Mouse (Mus musculus): ENCODE results near the gene Asns. TPM values are rescaled to one million over a fixed set of nuclear protein-coding genes. Genes with fewer than 3 reads are reported as not detected.
"Not testable (repeated sequence)": the region's sequence is repeated elsewhere in the genome, so short reads cannot be mapped to it uniquely, and the experiment has no call there.

Gene Asns
- polyA plus RNA-seq, 1 experiment from 2014 or later = 30.8 TPM

DNA sequence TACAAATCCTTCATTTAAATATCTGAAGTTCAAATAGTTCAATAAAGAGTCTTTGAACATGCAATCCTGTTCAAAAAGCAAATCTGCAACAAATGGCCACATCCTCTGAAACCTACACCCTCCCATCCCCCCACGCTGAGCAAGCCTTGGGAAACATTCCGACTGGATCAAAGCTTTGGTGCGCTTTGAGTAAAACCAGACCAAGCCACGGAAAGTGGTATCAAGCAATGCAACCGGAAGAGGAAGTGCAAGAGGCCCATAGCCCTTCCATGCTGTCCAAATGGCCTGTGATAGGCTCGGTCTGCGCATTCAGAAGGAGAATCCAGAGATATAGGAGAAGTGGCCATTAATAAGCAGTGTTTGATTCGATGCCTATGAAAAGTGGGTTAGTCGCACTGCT lies 2.6 kb downstream of the Asns start:
- no peak overlapping the region for H3K4me3 ChIP-seq (ENCODE audit: low read length)
- H3K9ac ChIP-seq (replicated peaks; ENCODE audit: low read length) = no peak overlapping the region
- H3K27ac ChIP-seq (ENCODE audit: low read length) = no peak overlapping the region
- H3K4me1 ChIP-seq (ENCODE audit: insufficient read depth, low read length) = peaks cover 4% of the 10 kb centered on the region; the same call in 1 of the 2 replicates
- no peaks in the 10 kb centered on the region for H3K9me3 ChIP-seq (ENCODE audit: low read length)
- H3K4me2 ChIP-seq (replicated peaks; ENCODE audit: low read depth, low read length) = no peak overlapping the region
- no peaks in the 10 kb centered on the region for H3K36me3 ChIP-seq (ENCODE audit: insufficient read depth, low read length)
- ATAC-seq (ENCODE audit: low FRiP score, low TSS enrichment) = no peak
- H3K27me3 ChIP-seq (ENCODE audit: insufficient read depth, low read length) = peaks cover 5% of the 10 kb centered on the region
- WGBS = 79% methylated on average over 9 of the region's 9 CpGs

DNA sequence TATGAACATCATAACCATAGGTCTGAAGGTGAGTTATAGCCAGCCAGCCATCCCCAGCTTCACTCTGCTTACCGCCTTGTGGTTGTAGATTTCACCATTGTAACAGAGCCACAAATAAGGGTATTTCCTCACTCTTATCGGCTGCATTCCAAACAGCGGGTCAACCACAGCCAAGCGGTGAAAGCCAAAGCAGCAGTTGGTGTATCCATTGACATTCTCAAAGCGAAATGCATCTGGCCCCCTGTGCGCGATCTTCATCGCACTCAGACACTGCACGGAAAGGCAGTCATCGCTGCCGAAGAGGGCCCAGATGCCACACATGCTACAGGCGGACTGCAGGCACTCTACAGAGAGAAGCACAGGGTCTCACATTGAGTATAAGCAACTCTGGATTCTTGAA lies 3.9 kb downstream of the Asns start:
- Histone ChIP-seq H3K4me1 (ENCODE audit: insufficient read depth, low read length) (peaks cover 4% of the 10 kb centered on the region; the same call in 1 of the 2 replicates), H3K27ac (ENCODE audit: low read length) (no peak overlapping the region), H3K4me2 (replicated peaks; ENCODE audit: low read depth, low read length) (no peak overlapping the region), H3K4me3 (ENCODE audit: low read length) (no peak overlapping the region), H3K9me3 (ENCODE audit: low read length) (no peaks in the 10 kb centered on the region), H3K27me3 (ENCODE audit: insufficient read depth, low read length) (no peaks in the 10 kb centered on the region; the same call in 1 of the 2 replicates), H3K9ac (replicated peaks; ENCODE audit: low read length) (no peak overlapping the region), H3K36me3 (ENCODE audit: insufficient read depth, low read length) (no peaks in the 10 kb centered on the region)
- 92% methylated on average over 12 of the region's 12 CpGs for WGBS
- no peak for ATAC-seq (ENCODE audit: low FRiP score, low TSS enrichment)

DNA sequence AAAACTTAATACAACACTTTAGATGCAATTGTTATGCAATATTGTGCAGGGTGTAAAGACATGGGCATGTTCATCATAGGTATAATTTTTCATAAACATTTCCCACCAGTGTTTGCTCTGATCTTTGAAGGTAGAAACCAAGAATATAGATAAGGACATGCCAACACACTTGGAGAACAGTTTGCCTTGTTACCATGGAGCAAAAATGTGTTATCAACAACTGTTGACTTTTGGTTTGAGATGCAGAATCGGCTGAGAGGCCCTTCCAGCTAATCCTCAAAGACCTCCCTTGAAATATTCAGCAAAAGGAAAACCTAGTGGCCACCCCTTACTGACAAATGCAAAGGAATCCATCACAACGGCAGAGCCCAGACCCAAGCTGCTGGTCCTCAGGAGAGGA lies 7.0 kb downstream of the Asns start:
- WGBS = 91% methylated on average over 2 of the region's 2 CpGs
- Histone ChIP-seq H3K9me3 (ENCODE audit: low read length) (no peaks in the 10 kb centered on the region), H3K27me3 (ENCODE audit: insufficient read depth, low read length) (no peaks in the 10 kb centered on the region), H3K4me1 (ENCODE audit: insufficient read depth, low read length) (no peaks in the 10 kb centered on the region), H3K9ac (replicated peaks; ENCODE audit: low read length) (no peak overlapping the region), H3K4me3 (ENCODE audit: low read length) (no peak overlapping the region), H3K4me2 (replicated peaks; ENCODE audit: low read depth, low read length) (no peak overlapping the region), H3K36me3 (ENCODE audit: insufficient read depth, low read length) (no peaks in the 10 kb centered on the region), H3K27ac (ENCODE audit: low read length) (no peak overlapping the region)
- ATAC-seq (ENCODE audit: low FRiP score, low TSS enrichment) = no peak

DNA sequence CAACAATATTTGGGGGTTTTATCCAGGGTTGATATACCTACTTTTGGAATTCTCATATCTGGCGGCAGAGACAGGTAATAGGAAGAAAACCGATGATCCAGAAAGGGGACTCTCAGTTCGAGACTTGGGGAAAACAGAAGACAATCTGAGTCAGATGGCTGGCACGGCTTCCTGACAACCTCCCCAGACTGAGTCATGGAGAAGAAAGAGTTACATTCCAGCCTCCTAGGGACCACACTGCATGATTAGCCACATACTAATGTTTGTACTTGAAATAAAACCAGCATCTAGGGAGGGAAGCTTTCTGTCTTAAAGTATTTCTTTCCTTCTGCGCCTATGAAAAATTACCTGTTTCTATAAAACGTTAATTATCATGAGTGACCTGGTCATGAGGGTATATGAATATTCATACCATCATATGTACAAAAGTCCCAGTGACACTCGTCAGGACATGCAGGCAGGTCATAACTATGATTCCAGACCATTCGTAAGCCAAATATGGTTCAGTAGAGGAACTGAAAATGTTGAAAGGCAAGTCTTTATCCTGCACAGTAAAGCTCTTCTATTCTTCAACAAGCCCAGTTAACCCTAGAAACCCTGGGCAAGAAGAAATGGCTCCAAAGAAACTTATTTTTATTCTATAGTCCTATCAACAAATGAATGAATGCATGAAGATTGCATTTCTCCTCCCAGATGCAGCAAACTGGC lies 16.7 kb downstream of the Asns start:
- Histone ChIP-seq H3K4me3 (ENCODE audit: low read length) (no peak overlapping the region), H3K9me3 (ENCODE audit: low read length) (no peaks in the 10 kb centered on the region), H3K9ac (replicated peaks; ENCODE audit: low read length) (no peak overlapping the region), H3K36me3 (ENCODE audit: insufficient read depth, low read length) (no peaks in the 10 kb centered on the region), H3K27ac (ENCODE audit: low read length) (no peak overlapping the region), H3K4me1 (ENCODE audit: insufficient read depth, low read length) (no peaks in the 10 kb centered on the region), H3K27me3 (ENCODE audit: insufficient read depth, low read length) (no peaks in the 10 kb centered on the region), H3K4me2 (replicated peaks; ENCODE audit: low read depth, low read length) (no peak overlapping the region)
- ATAC-seq (ENCODE audit: low FRiP score, low TSS enrichment) = no peak
- WGBS = 87% methylated on average over 8 of the region's 8 CpGs

DNA sequence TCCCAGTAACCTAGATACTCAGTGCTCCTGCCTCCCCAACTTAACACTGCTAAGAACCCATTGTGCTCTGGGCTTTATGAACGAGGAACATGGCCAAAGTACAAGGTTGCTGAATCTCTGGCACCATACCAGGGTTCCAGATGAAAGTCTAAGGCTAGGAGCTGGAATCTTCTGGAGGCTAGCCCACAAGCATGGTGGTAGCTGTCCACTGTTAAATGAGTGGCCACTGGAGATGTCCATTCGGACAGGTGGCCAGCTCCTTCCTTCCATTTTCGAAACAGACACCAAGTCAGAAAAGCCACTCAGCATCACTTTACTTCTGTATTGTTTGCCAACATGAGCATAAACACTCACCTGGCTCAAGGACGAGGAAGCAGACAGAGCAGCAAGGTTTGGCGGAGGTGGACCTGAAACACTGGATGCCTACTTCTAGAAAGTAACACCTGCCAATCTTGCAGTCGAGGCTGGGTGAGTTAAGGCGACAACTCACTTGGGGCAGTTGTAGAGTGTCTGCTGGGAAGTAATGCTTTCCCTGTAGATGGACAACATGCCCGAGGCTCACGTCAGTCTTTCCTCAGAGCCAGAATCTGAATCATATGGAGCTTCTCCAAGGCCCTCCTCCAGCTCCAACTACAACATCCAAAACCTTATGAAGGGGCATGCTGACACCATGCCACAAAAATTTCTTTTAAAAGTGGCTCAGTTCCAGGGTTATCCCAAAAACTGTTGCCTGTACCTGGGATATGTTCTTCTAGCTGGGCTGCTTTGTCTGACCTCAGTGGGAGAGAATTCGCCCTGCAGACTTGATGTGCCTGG lies 20.4 kb downstream of the Asns start:
- H3K27ac ChIP-seq (ENCODE audit: low read length) = no peak overlapping the region
- no peak for ATAC-seq (ENCODE audit: low FRiP score, low TSS enrichment)
- H3K9me3 ChIP-seq (ENCODE audit: low read length) = no peaks in the 10 kb centered on the region
- no peaks in the 10 kb centered on the region for H3K4me1 ChIP-seq (ENCODE audit: insufficient read depth, low read length)
- H3K36me3 ChIP-seq (ENCODE audit: insufficient read depth, low read length) = no peaks in the 10 kb centered on the region
- no peak overlapping the region for H3K4me2 ChIP-seq (replicated peaks; ENCODE audit: low read depth, low read length)
- WGBS = 90% methylated on average over 10 of the region's 10 CpGs
- no peak overlapping the region for H3K4me3 ChIP-seq (ENCODE audit: low read length)
- H3K9ac ChIP-seq (replicated peaks; ENCODE audit: low read length) = no peak overlapping the region
- H3K27me3 ChIP-seq (ENCODE audit: insufficient read depth, low read length) = no peaks in the 10 kb centered on the region

DNA sequence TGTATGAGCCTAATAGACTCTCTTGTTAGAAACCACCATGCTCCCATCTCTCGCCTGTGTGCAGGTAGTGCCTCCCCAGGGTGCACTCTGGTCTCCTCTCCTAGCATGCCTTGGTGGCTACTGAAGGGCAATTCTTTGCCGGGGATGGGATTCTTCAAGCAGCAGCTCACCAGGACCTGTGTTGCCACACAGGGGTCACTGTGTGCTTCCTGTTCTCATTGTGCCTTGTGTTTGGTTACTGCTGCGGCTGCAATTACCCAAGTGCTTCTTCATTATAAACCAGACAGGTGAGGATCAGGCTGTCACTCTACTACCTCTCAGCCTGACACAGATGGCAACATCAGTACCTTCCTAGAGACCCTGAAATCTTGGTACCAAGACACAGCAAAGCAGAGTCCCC lies 21.6 kb downstream of the Asns start:
- H3K27me3 ChIP-seq (ENCODE audit: insufficient read depth, low read length) = no peaks in the 10 kb centered on the region

DNA sequence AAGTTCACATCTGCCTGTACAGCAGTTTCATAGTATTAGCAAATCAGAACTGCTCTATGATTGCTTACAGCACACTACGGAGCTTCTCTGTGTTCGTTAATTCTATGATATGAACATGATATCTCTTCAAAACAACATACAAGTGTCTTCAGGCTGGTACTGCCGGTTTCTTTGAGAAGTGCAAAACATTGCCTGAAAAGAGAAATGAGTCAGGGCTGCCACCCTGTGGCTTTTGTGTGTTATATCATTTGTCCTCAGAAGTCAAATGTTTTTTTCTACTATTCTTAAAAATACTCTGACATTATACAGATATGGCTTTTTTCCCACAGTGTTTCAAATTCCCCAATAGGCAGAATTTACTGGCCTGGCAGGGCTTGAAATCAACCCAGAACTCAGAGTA lies 22.5 kb downstream of the Asns start:
- no peaks in the 10 kb centered on the region for H3K36me3 ChIP-seq (ENCODE audit: insufficient read depth, low read length)
- ATAC-seq (ENCODE audit: low FRiP score, low TSS enrichment) = no peak
- WGBS = 59% methylated on average over 3 of the region's 3 CpGs

More for the DNA sequence above, 21.6 kb downstream of the Asns start:
- WGBS = 74% methylated on average over 3 of the region's 3 CpGs
- ATAC-seq (ENCODE audit: low FRiP score, low TSS enrichment) = no peak
- no peak overlapping the region for H3K4me2 ChIP-seq (replicated peaks; ENCODE audit: low read depth, low read length)
- no peaks in the 10 kb centered on the region for H3K36me3 ChIP-seq (ENCODE audit: insufficient read depth, low read length)
- H3K27ac ChIP-seq (ENCODE audit: low read length) = no peak overlapping the region
- H3K4me1 ChIP-seq (ENCODE audit: insufficient read depth, low read length) = no peaks in the 10 kb centered on the region
- no peak overlapping the region for H3K9ac ChIP-seq (replicated peaks; ENCODE audit: low read length)
- no peak overlapping the region for H3K4me3 ChIP-seq (ENCODE audit: low read length)
- H3K9me3 ChIP-seq (ENCODE audit: low read length) = no peaks in the 10 kb centered on the region

DNA sequence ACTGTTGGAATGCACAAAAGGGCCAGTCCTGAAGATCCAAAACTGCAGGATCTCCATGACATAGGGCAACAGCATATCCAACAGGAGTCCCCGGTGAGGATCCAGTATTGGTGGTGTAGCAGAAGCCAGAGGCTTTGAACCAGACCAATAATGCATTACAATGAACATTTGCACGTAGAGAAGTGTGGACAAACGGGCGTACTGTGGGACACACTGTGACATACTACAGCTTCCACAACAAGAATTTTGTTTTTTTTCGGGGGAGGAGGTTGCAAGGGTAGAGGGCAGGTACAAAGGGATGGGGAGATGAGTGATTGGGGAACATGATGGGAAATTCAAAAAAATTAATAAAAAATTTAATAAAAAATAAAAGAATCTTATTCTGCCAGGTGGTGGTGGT lies 23.3 kb downstream of the Asns start:
- H3K4me3 ChIP-seq (ENCODE audit: low read length) = no peak overlapping the region
- H3K36me3 ChIP-seq (ENCODE audit: insufficient read depth, low read length) = no peaks in the 10 kb centered on the region
- no peak for ATAC-seq (ENCODE audit: low FRiP score, low TSS enrichment)
- H3K9me3 ChIP-seq (ENCODE audit: low read length) = no peaks in the 10 kb centered on the region
- H3K4me1 ChIP-seq (ENCODE audit: insufficient read depth, low read length) = no peaks in the 10 kb centered on the region
- no peaks in the 10 kb centered on the region for H3K27me3 ChIP-seq (ENCODE audit: insufficient read depth, low read length)
- no peak overlapping the region for H3K27ac ChIP-seq (ENCODE audit: low read length)
- no peak overlapping the region for H3K9ac ChIP-seq (replicated peaks; ENCODE audit: low read length)
- no peak overlapping the region for H3K4me2 ChIP-seq (replicated peaks; ENCODE audit: low read depth, low read length)
- 83% methylated on average over 5 of the region's 5 CpGs for whole genome bisulfite sequencing

More for the DNA sequence above, 22.5 kb downstream of the Asns start:
- Histone ChIP-seq H3K4me2 (replicated peaks; ENCODE audit: low read depth, low read length) (no peak overlapping the region), H3K27me3 (ENCODE audit: insufficient read depth, low read length) (no peaks in the 10 kb centered on the region), H3K27ac (ENCODE audit: low read length) (no peak overlapping the region), H3K9ac (replicated peaks; ENCODE audit: low read length) (no peak overlapping the region), H3K4me1 (ENCODE audit: insufficient read depth, low read length) (no peaks in the 10 kb centered on the region), H3K4me3 (ENCODE audit: low read length) (no peak overlapping the region), H3K9me3 (ENCODE audit: low read length) (no peaks in the 10 kb centered on the region)

DNA sequence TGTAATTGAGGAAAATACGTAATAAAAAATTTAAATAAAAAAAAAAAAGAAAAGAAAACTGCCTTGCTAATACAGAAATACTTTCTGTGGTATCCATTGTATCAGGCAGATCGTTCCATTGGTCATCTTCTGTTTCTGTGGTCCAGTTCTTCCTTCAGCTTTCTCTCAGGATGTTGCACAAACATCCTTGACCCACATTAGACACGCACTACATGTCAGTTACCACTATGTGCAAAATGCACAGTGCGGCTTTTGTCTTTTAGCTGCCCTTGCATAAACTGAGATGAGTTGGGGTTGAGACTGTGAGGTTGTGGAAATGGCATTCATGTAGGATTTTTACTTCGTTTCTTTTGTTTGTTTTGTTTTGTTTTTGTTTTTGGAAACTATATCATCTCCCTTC lies 24.7 kb downstream of the Asns start:
- Histone ChIP-seq H3K27ac (ENCODE audit: low read length) (no peak overlapping the region), H3K36me3 (ENCODE audit: insufficient read depth, low read length) (no peaks in the 10 kb centered on the region), H3K4me1 (ENCODE audit: insufficient read depth, low read length) (no peaks in the 10 kb centered on the region), H3K4me2 (replicated peaks; ENCODE audit: low read depth, low read length) (no peak overlapping the region), H3K4me3 (ENCODE audit: low read length) (no peak overlapping the region), H3K9ac (replicated peaks; ENCODE audit: low read length) (no peak overlapping the region), H3K9me3 (ENCODE audit: low read length) (no peaks in the 10 kb centered on the region), H3K27me3 (ENCODE audit: insufficient read depth, low read length) (no peaks in the 10 kb centered on the region)
- ATAC-seq (ENCODE audit: low FRiP score, low TSS enrichment) = no peak
- WGBS = 77% methylated on average over 5 of the region's 5 CpGs

DNA sequence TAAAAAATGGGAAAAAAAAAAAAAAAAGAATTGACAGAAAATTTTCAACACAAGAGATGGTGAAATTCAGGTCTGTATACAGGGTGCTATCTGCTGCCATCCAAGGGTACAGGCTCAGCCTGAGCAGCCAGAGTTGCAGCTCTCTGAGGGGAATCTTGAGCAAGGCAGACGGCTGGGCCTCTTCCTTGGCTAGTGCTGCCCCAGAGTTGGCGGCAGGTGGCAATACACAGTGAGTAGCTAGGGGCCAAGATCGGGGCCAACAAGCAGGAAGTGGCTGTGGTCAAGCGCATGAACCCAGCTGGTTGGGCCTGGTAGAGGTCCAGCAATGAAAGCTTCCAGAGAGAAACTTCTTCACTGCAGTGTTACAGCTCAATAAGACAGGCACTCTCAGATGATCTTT lies 27.2 kb downstream of the Asns start:
- not testable (repeated sequence) for H3K36me3 ChIP-seq (ENCODE audit: insufficient read depth, low read length); H3K4me2 ChIP-seq (replicated peaks; ENCODE audit: low read depth, low read length); H3K9me3 ChIP-seq (ENCODE audit: low read length); ATAC-seq (ENCODE audit: low FRiP score, low TSS enrichment); H3K4me1 ChIP-seq (ENCODE audit: insufficient read depth, low read length); H3K4me3 ChIP-seq (ENCODE audit: low read length); H3K27ac ChIP-seq (ENCODE audit: low read length); H3K9ac ChIP-seq (replicated peaks; ENCODE audit: low read length); H3K27me3 ChIP-seq (ENCODE audit: insufficient read depth, low read length)
- WGBS = 89% methylated on average over 3 of the region's 4 CpGs

Measured in kidney, embryonic 16.5 days (tissue).